Mouse (Mus musculus) lung, adult 2 months (tissue): ENCODE measurements around the gene Fbxo48.

Experiments used
- CTCF ChIP-seq: fragments of 200-500 bp; IDR thresholded peaks from 2 replicates; pipeline ENCODE4 v1.5.1; 2011; ENCODE audit warnings: mild to moderate bottlenecking, low read length, control low read depth; ENCODE audit not compliant: insufficient read depth
- POLR2A ChIP-seq: fragments of 200-500 bp; IDR thresholded peaks from 2 replicates; pipeline ENCODE4 v1.6.1; 2011; ENCODE audit warnings: low read depth, mild to moderate bottlenecking, control low read depth, low read length, borderline replicate concordance; ENCODE audit errors: extremely low read depth

DNA sequence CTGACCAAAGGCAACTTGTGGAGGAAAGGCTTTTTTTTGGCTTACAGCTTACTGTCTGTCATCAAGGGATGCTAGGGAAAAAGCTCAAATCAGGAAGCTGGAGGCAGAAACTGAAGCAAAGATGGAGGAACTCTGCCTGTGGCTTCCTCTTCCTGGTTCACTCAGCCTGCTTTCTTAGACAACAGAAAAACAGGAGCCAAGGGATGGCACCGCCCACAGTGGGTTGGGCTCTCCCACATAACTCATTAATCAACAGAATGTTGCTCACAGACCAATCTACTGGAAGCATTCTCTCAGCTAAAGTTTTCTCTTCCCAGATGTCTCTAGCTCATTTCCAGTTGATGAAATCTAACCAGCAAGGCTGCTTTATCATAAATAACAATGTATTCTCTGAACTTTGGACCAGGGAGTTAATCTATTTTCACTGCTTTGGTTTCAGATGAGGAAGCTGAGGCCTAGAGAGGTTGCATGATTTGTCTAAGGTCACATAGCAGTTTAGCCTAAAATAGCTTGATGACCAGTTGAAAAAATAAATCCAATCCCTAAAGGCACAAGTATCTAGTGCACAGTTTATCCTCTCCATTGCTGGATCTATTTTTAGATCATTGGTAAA, 43.6 kb upstream of the Fbxo48 start:
- no peak for TF ChIP-seq CTCF
- TF ChIP-seq POLR2A, result no peak
